20 mouse cellular contexts compared by ENCODE assay signal in the genomic region with DNA sequence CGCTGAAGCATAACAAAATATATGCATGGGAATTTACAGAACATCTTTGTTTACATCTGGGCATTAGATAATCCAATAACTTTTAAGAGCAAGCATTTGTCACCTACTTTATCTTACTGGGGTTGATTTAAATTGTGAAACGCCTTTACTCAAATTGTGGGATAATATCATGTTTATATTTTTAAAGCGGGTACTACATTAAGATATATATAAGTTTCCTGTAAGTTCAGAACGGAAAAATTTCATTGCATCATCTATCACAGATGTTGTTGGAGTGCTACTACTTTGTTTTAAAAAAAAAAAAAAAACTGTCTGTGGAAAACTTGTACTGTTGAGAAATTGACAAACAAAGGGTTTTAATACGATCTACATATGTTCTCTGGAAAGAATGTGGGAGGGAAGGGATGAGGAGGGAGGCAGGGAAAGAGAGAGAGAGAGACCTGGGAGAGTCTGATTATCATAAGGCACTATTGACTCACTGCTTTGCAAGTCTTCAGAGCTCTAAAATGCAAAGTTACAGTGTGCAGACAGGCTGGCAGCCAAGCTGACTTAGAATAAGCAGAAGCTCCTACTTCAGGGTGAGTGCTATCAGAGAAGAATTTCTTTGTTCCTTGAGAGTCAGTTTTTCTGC.
A peak's percentile ranks its signal among the peaks of the same experiment; 100 is the strongest.
DNase-seq lines count a peak whose midpoint lies in the region; ATAC-seq and TF ChIP-seq lines count a peak whose summit lies in the region.
"Had no signal": no experiment of that assay in that cellular context is flagged by ENCODE, and none has a peak within 500 bp of the region (broad histone marks: within the 10 kb centered on the region; RNA-seq: fewer than 3 reads in every experiment).

No protein-coding gene starts in this region.

- DNase-seq in forebrain, postnatal 0 days, result peak; percentile 21
- DNase-seq in forebrain, embryonic 10.5 days (ENCODE audit: extremely low spot score, low spot score), result no peak
- DNase-seq in lung, adult 18-20 months, result no peak
- DNase-seq in frontal cortex, postnatal 36 days (ENCODE audit: low spot score in 2 of 2), result peak; percentile 49 to 68
- peak; percentile 36 to 44 for DNase-seq in right cerebral cortex, postnatal 10 days (ENCODE audit: low spot score in 2 of 2)
- DNase-seq in urinary bladder, adult 18-20 months (ENCODE audit: low spot score in 2 of 2), result no peak
- DNase-seq in thymus, postnatal 25 days, result no peak
- DNase-seq: adrenal gland, postnatal 36 days; cerebellum, postnatal 14 days; heart, adult 18-20 months; thymus, postnatal 4 days had no signal

- H3K36me3 ChIP-seq in forebrain, postnatal 0 days (ENCODE audit: insufficient read depth), result no peaks in the 10 kb centered on the region
- H3K36me3 ChIP-seq in forebrain, embryonic 10.5 days (replicated peaks), result no peaks in the 10 kb centered on the region
- H3K36me3 ChIP-seq in lung, embryonic 16.5 days (ENCODE audit: control insufficient read depth, insufficient read depth, low read length), result no peaks in the 10 kb centered on the region
- H3K36me3 ChIP-seq: hindbrain, embryonic 12.5 days; midbrain, embryonic 15.5 days had no signal

- no peak overlapping the region for H3K9ac ChIP-seq in forebrain, postnatal 0 days
- H3K9ac ChIP-seq in lung, embryonic 16.5 days (ENCODE audit: low read length), result no peak overlapping the region
- H3K9ac ChIP-seq: hindbrain, embryonic 12.5 days; midbrain, embryonic 15.5 days had no signal

- no peak for TF ChIP-seq CTCF in forebrain, postnatal 0 days (IDR thresholded peaks at IDR 0.05; ENCODE audit: low read depth)

- no peak overlapping the region for H3K27ac ChIP-seq in forebrain, postnatal 0 days (ENCODE audit: low read depth, low read length)
- H3K27ac ChIP-seq in forebrain, embryonic 10.5 days, result no peak overlapping the region
- no peak overlapping the region for H3K27ac ChIP-seq in lung, embryonic 16.5 days (ENCODE audit: low read length)
- H3K27ac ChIP-seq: hindbrain, embryonic 12.5 days; kidney, postnatal 0 days; left cerebral cortex, adult 2 months; macrophage; midbrain, embryonic 15.5 days had no signal

- H3K4me3 ChIP-seq in forebrain, postnatal 0 days (ENCODE audit: low read depth, low read length), result no peak overlapping the region
- no peak overlapping the region for H3K4me3 ChIP-seq in forebrain, embryonic 10.5 days
- H3K4me3 ChIP-seq in lung, embryonic 16.5 days (ENCODE audit: low read length), result no peak overlapping the region
- H3K4me3 ChIP-seq: hindbrain, embryonic 12.5 days; left cerebral cortex, adult 2 months; midbrain, embryonic 15.5 days had no signal

- H3K9me3 ChIP-seq in forebrain, postnatal 0 days (ENCODE audit: low read length), result no peaks in the 10 kb centered on the region
- 0 out of 2 replicates have a peak, but pooled peaks cover 6% of the 10 kb centered on the region for H3K9me3 ChIP-seq in forebrain, embryonic 10.5 days
- H3K9me3 ChIP-seq in lung, embryonic 16.5 days (ENCODE audit: control insufficient read depth, low read length), result no peaks in the 10 kb centered on the region
- H3K9me3 ChIP-seq: hindbrain, embryonic 12.5 days; midbrain, embryonic 15.5 days had no signal

- no peaks in the 10 kb centered on the region for H3K27me3 ChIP-seq in forebrain, postnatal 0 days (ENCODE audit: insufficient read depth, low read length)
- H3K27me3 ChIP-seq in forebrain, embryonic 10.5 days (ENCODE audit: poor library complexity, severe bottlenecking), result no peaks in the 10 kb centered on the region
- H3K27me3 ChIP-seq in lung, embryonic 16.5 days (ENCODE audit: control insufficient read depth, insufficient read depth, low read depth, low read length), result no peaks in the 10 kb centered on the region
- H3K27me3 ChIP-seq: hindbrain, embryonic 12.5 days; midbrain, embryonic 15.5 days; Patski had no signal

- H3K4me2 ChIP-seq in forebrain, postnatal 0 days (ENCODE audit: low read depth), result no peak overlapping the region
- H3K4me2 ChIP-seq in lung, embryonic 16.5 days (ENCODE audit: low read depth, low read length), result no peak overlapping the region
- H3K4me2 ChIP-seq: hindbrain, embryonic 12.5 days; liver, embryonic 11.5 days; midbrain, embryonic 15.5 days had no signal

- H3K4me1 ChIP-seq in forebrain, postnatal 0 days (ENCODE audit: insufficient read depth), result no peaks in the 10 kb centered on the region
- no peaks in the 10 kb centered on the region for H3K4me1 ChIP-seq in forebrain, embryonic 10.5 days
- H3K4me1 ChIP-seq in lung, embryonic 16.5 days (replicated peaks; ENCODE audit: control insufficient read depth, insufficient read depth, low read length), result no peaks in the 10 kb centered on the region
- H3K4me1 ChIP-seq: hindbrain, embryonic 12.5 days; midbrain, embryonic 15.5 days had no signal

- WGBS in forebrain, postnatal 0 days, result 77% methylated on average over 5 of the region's 5 CpGs
- WGBS in forebrain, embryonic 10.5 days, result 89% methylated on average over 5 of the region's 5 CpGs
- WGBS in lung, embryonic 16.5 days, result 33% methylated on average over 5 of the region's 5 CpGs

- no peak; the same call in 1 of the 2 replicates for ATAC-seq in forebrain, postnatal 0 days
- ATAC-seq in lung, embryonic 16.5 days (ENCODE audit: low read depth), result peak; percentile 83
- ATAC-seq: intestine, postnatal 0 days; midbrain, embryonic 15.5 days; Patski had no signal

Comparison
In these comparisons a context has a peak if more than half of its experiments do, and no peak if none do; other contexts are left out.
1. DNase-seq: peak in forebrain, postnatal 0 days (single experiment), frontal cortex, postnatal 36 days (2 of 2) and right cerebral cortex, postnatal 10 days (2 of 2); none in forebrain, embryonic 10.5 days (single experiment), lung, adult 18-20 months (0 of 2), urinary bladder, adult 18-20 months (0 of 2) and thymus, postnatal 25 days (single experiment).